Mouse (Mus musculus): ENCODE measurements at regions not wholly inside any gene's neighbourhood (a gene's known extent, or its start where the extent isn't known, plus 50 kb on each side); places are given as distances from the start of the nearest gene placed in this dataset.

- TF ChIP-seq CTCF (IDR thresholded peaks at IDR 0.05; ENCODE audit: low read depth) (no peak), EP300 (IDR thresholded peaks at IDR 0.05; ENCODE audit: low read depth) (no peak)
Observed at GRCm38 (mm10) chr3:34457821-34458220, 192.4 kb upstream of the Sox2 start.
